Mouse (Mus musculus): ENCODE results near the gene Fgd3.

The Fgd3 gene

DNA sequence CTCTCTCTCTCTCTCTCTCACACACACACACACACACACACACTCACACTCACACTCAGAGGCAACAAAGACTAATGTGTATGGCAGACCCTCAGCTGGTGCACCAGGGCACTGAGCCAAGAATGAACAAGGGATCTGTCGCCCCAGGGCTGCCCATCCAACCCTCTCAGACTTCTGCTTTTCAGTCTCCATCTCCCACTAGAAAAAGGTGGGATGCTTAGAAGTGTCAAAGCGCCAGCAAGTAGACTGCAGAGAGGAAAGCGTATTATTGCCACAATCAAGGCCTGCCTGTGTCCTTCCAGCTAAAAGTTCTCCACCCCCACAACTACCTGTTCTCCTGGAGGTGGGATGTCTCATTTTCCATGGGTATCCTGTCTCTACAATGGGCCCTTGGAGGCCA, 105.7 kb downstream of the Fgd3 start:
- no peak for DNase-seq

DNA sequence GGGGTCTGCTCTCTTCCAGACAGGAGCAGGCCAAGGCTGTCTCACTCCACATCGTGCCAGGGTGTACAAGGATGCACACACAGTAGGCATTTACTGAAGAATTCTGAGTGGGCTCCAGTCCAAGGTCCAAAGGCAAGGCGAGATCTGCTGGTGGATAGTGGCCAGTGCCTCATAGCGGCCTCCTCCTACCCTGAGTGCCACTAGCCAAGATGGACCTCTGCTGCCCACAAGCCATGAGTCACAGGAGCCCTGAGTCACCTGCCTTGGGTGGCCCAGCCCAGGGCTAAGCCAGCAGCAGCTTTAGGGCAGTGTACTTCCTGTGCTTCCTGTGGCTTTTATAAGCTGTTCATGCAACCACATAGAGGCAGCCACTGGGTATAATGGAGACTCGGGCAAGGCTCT, 106.6 kb downstream of the Fgd3 start:
- DNase-seq, result no peak

DNA sequence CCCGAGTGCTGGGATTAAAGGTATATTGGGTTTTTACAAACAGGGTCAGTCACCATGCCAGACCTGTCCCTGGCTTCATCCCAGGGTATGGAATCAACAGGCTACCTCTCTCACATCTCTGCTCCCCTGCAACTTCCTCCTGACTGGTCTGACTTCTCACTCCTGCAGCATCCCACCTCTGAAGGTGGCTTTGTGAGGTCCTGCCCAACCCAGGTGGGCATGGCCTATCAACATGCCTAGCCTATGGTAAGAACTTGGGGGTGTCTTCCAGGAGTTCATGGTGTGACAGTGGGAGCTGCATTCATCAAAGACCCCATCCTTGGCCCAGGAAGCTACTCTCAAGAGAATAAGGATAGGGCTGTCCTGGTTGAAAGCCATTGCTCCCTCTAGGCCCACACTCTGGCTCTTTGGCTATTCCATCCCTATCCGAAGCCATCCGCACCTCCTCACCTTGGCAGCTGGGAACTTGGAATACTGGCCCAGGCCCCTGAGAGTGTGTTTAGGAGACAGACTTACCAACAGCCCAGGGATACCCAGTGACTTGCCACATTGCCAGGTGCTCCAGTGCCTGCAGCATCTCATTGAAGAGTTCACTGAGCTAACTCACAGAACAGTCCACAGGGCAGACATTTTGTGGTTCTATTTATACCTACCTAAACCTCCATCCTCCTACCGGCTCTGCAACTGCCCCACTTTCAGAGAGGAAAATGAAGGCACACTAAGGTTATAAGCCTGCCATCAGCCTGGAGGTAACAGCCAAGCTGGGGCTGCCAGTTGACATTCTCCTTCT, 107.2 kb downstream of the Fgd3 start:
- no peak for DNase-seq
